Mouse (Mus musculus) heart, postnatal 0 days (tissue): Measurements from ENCODE around the gene Usp5.

Experiments used
- CTCF ChIP-seq: IDR thresholded peaks from 2 replicates; pipeline ENCODE4 v1.5.1; 2016; ENCODE audit warnings: antibody characterized with exemption, control low read depth, low read depth
- EP300 ChIP-seq: IDR thresholded peaks from 2 replicates; pipeline ENCODE4 v1.6.1; 2016; ENCODE audit warnings: antibody characterized with exemption, low read depth

- TF ChIP-seq EP300, result no peak
- no peak for TF ChIP-seq CTCF
Measured at GRCm38 (mm10) chr6:124791911-124792310, 37.4 kb downstream of the Usp5 start.
